Mouse (Mus musculus): ENCODE data around the gene Myh7. TPM values are rescaled to one million over a fixed set of nuclear protein-coding genes. Genes with fewer than 3 reads are reported as not detected.

Myh7 gene
- total and polyA plus RNA-seq, 3 experiments, result 0.16 to 0.90 (median 0.17) TPM

GRCm38 (mm10) chr14:54925349-54926342, 68.8 kb downstream of the Myh7 start, which contains the start of gene Efs:
Gene Efs, minus strand, starts transcription at chr14:54926126.
- peaks cover 64% of the 10 kb centered on the region for H3K27me3 ChIP-seq (ENCODE audit: insufficient read depth, low read length)
- TF ChIP-seq CTCF (IDR thresholded peaks at IDR 0.05; ENCODE audit: low read depth, low read length) (no peak), TAL1 (conservative IDR thresholded peaks at IDR 0.05; ENCODE audit: low read depth, low read length) (no peak), POLR2AphosphoS5 (IDR thresholded peaks at IDR 0.05; ENCODE audit: insufficient replicate concordance, low read depth, low read length) (no peak)
- ATAC-seq (ENCODE audit: extremely low read depth, insufficient number of reproducible peaks, low FRiP score, poor library complexity, severe bottlenecking), result no peak
- no peaks in the 10 kb centered on the region for H3K36me3 ChIP-seq (replicated peaks)
- H3K4me1 ChIP-seq (ENCODE audit: insufficient read depth, low read depth, low read length), result peaks cover 8% of the 10 kb centered on the region
- H3K9me3 ChIP-seq (replicated peaks), result no peaks in the 10 kb centered on the region
- no peak for DNase-seq (ENCODE audit: low spot score)
- H3K4me3 ChIP-seq (ENCODE audit: low read depth, low read length), result no peak within 1 kb of the TSS; the same call in 1 of the 2 replicates

- no peaks in the 10 kb centered on the region for H3K9me3 ChIP-seq (replicated peaks)
Observed at GRCm38 (mm10) chr14:54924641-54925348, 69.6 kb downstream of the Myh7 start.

More at GRCm38 (mm10) chr14:54924641-54925348, 69.6 kb downstream of the Myh7 start:
- Histone ChIP-seq H3K27me3 (ENCODE audit: insufficient read depth, low read length) (peaks cover 72% of the 10 kb centered on the region), H3K4me1 (ENCODE audit: insufficient read depth, low read depth, low read length) (peaks cover 8% of the 10 kb centered on the region), H3K4me3 (ENCODE audit: low read depth, low read length) (peak overlapping the region; percentile 28; the same call in 1 of the 2 replicates), H3K36me3 (replicated peaks) (no peaks in the 10 kb centered on the region)
- DNase-seq (ENCODE audit: low spot score), result peak; percentile 57
- no peak for TF ChIP-seq CTCF (IDR thresholded peaks at IDR 0.05; ENCODE audit: low read depth, low read length)
- TF ChIP-seq POLR2AphosphoS5 (IDR thresholded peaks at IDR 0.05; ENCODE audit: insufficient replicate concordance, low read depth, low read length), result no peak
- TF ChIP-seq GATA1 (IDR thresholded peaks at IDR 0.05; ENCODE audit: borderline replicate concordance, low read length), result no peak
- TF ChIP-seq GATA2 (IDR thresholded peaks at IDR 0.05; ENCODE audit: borderline replicate concordance, low read depth, low read length), result no peak
- TF ChIP-seq TAL1 (conservative IDR thresholded peaks at IDR 0.05; ENCODE audit: low read depth, low read length), result no peak
- ATAC-seq (ENCODE audit: extremely low read depth, insufficient number of reproducible peaks, low FRiP score, poor library complexity, severe bottlenecking), result peak; percentile 54

Other genes starting within 250 kb of the Myh7 start
- 325 and 329 TPM in 2 replicates for gene Slc7a8, start 212.7 kb downstream of the Myh7 start, total RNA-seq (2014; fragmentation: Nextera tagmentation)
- 45.0 and 54.9 TPM in 2 replicates for gene Slc7a8, start 212.7 kb downstream of the Myh7 start, total RNA-seq (2017)
- gene Slc7a8, start 212.7 kb downstream of the Myh7 start, polyA plus RNA-seq (2012), result 191 and 199 TPM in 2 replicates
- not detected in 2 replicates for gene Rnf212b, start 180.5 kb downstream of the Myh7 start, total RNA-seq (2014; fragmentation: Nextera tagmentation)
- 0.27 TPM in 1 of 2 replicates, not detected in the other for gene Rnf212b, start 180.5 kb downstream of the Myh7 start, total RNA-seq (2017)
- not detected in 2 replicates for gene Rnf212b, start 180.5 kb downstream of the Myh7 start, polyA plus RNA-seq (2012)
- gene Homez, start 123.7 kb downstream of the Myh7 start, total RNA-seq (2014; fragmentation: Nextera tagmentation), result 9.2 and 10.0 TPM in 2 replicates
- 8.1 and 8.4 TPM in 2 replicates for gene Homez, start 123.7 kb downstream of the Myh7 start, total RNA-seq (2017)
- 1.2 and 1.3 TPM in 2 replicates for gene Homez, start 123.7 kb downstream of the Myh7 start, polyA plus RNA-seq (2012)
- gene Ppp1r3e, start 117.1 kb downstream of the Myh7 start, total RNA-seq (2014; fragmentation: Nextera tagmentation), result 3.6 and 8.7 TPM in 2 replicates
- 0.64 and 0.87 TPM in 2 replicates for gene Ppp1r3e, start 117.1 kb downstream of the Myh7 start, total RNA-seq (2017)
- 1.2 TPM in 2 replicates for gene Ppp1r3e, start 117.1 kb downstream of the Myh7 start, polyA plus RNA-seq (2012)
- 9.9 and 10.6 TPM in 2 replicates for gene Bcl2l2, start 111.2 kb downstream of the Myh7 start, total RNA-seq (2014; fragmentation: Nextera tagmentation)
- 12.7 and 14.0 TPM in 2 replicates for gene Bcl2l2, start 111.2 kb downstream of the Myh7 start, total RNA-seq (2017)
- gene Bcl2l2, start 111.2 kb downstream of the Myh7 start, polyA plus RNA-seq (2012), result 25.2 and 36.3 TPM in 2 replicates
- gene Gm20521, start 111.2 kb downstream of the Myh7 start, total RNA-seq (2014; fragmentation: Nextera tagmentation), result 5.5 TPM in 1 of 2 replicates, not detected in the other
- gene Gm20521, start 111.2 kb downstream of the Myh7 start, total RNA-seq (2017), result 1.2 and 2.1 TPM in 2 replicates
- gene Gm20521, start 111.2 kb downstream of the Myh7 start, polyA plus RNA-seq (2012), result 3.0 and 4.0 TPM in 2 replicates
- 190 and 193 TPM in 2 replicates for gene Pabpn1, start 102.1 kb downstream of the Myh7 start, total RNA-seq (2014; fragmentation: Nextera tagmentation)
- gene Pabpn1, start 102.1 kb downstream of the Myh7 start, total RNA-seq (2017), result 118 and 142 TPM in 2 replicates
- 387 and 490 TPM in 2 replicates for gene Pabpn1, start 102.1 kb downstream of the Myh7 start, polyA plus RNA-seq (2012)
- 0.60 TPM in 1 of 2 replicates, not detected in the other for gene Slc22a17, start 81.5 kb downstream of the Myh7 start, total RNA-seq (2014; fragmentation: Nextera tagmentation)
- 0.05 and 0.06 TPM in 2 replicates for gene Slc22a17, start 81.5 kb downstream of the Myh7 start, total RNA-seq (2017)
- gene Slc22a17, start 81.5 kb downstream of the Myh7 start, polyA plus RNA-seq (2012), result 0.13 and 0.33 TPM in 2 replicates
- gene Efs, start 68.5 kb downstream of the Myh7 start, total RNA-seq (2014; fragmentation: Nextera tagmentation), result not detected in 2 replicates
- gene Efs, start 68.5 kb downstream of the Myh7 start, total RNA-seq (2017), result not detected in 2 replicates
- not detected in 2 replicates for gene Efs, start 68.5 kb downstream of the Myh7 start, polyA plus RNA-seq (2012)
- not detected in 2 replicates for gene Il25, start 61.9 kb downstream of the Myh7 start, total RNA-seq (2014; fragmentation: Nextera tagmentation)
- gene Il25, start 61.9 kb downstream of the Myh7 start, total RNA-seq (2017), result not detected in 2 replicates
- gene Il25, start 61.9 kb downstream of the Myh7 start, polyA plus RNA-seq (2012), result not detected in 2 replicates
- not detected in 2 replicates for gene Cmtm5, start 58.4 kb downstream of the Myh7 start, total RNA-seq (2014; fragmentation: Nextera tagmentation)
- gene Cmtm5, start 58.4 kb downstream of the Myh7 start, total RNA-seq (2017), result not detected in 2 replicates
- gene Cmtm5, start 58.4 kb downstream of the Myh7 start, polyA plus RNA-seq (2012), result not detected in 2 replicates
- gene Myh6, start 27.7 kb downstream of the Myh7 start, total RNA-seq (2014; fragmentation: Nextera tagmentation), result not detected in 2 replicates
- gene Myh6, start 27.7 kb downstream of the Myh7 start, total RNA-seq (2017), result 0.29 and 0.38 TPM in 2 replicates
- gene Myh6, start 27.7 kb downstream of the Myh7 start, polyA plus RNA-seq (2012), result 0.18 and 0.23 TPM in 2 replicates
- gene Gm17428, start 17.7 kb downstream of the Myh7 start, total RNA-seq (2014; fragmentation: Nextera tagmentation), result not detected in 2 replicates
- not detected in 2 replicates for gene Gm17428, start 17.7 kb downstream of the Myh7 start, total RNA-seq (2017)
- not detected in 2 replicates for gene Gm17428, start 17.7 kb downstream of the Myh7 start, polyA plus RNA-seq (2012)
- gene Ngdn, start 20.8 kb upstream of the Myh7 start, total RNA-seq (2014; fragmentation: Nextera tagmentation), result 55.2 and 64.8 TPM in 2 replicates
- 62.0 and 78.3 TPM in 2 replicates for gene Ngdn, start 20.8 kb upstream of the Myh7 start, total RNA-seq (2017)
- 31.7 and 41.4 TPM in 2 replicates for gene Ngdn, start 20.8 kb upstream of the Myh7 start, polyA plus RNA-seq (2012)
- gene Zfhx2, start 97.7 kb upstream of the Myh7 start, total RNA-seq (2014; fragmentation: Nextera tagmentation), result 7.9 and 8.6 TPM in 2 replicates
- gene Zfhx2, start 97.7 kb upstream of the Myh7 start, total RNA-seq (2017), result 1.5 and 1.9 TPM in 2 replicates
- 2.8 and 2.9 TPM in 2 replicates for gene Zfhx2, start 97.7 kb upstream of the Myh7 start, polyA plus RNA-seq (2012)
- 15.2 and 17.1 TPM in 2 replicates for gene Thtpa, start 100.2 kb upstream of the Myh7 start, total RNA-seq (2014; fragmentation: Nextera tagmentation)
- 16.3 and 17.2 TPM in 2 replicates for gene Thtpa, start 100.2 kb upstream of the Myh7 start, total RNA-seq (2017)
- gene Thtpa, start 100.2 kb upstream of the Myh7 start, polyA plus RNA-seq (2012), result 2.6 and 3.7 TPM in 2 replicates
- gene Ap1g2, start 112.0 kb upstream of the Myh7 start, total RNA-seq (2014; fragmentation: Nextera tagmentation), result 45.8 and 47.8 TPM in 2 replicates
- 17.1 and 31.8 TPM in 2 replicates for gene Ap1g2, start 112.0 kb upstream of the Myh7 start, total RNA-seq (2017)
- 16.0 and 21.8 TPM in 2 replicates for gene Ap1g2, start 112.0 kb upstream of the Myh7 start, polyA plus RNA-seq (2012)
- gene Jph4, start 122.3 kb upstream of the Myh7 start, total RNA-seq (2014; fragmentation: Nextera tagmentation), result not detected in 2 replicates
- gene Jph4, start 122.3 kb upstream of the Myh7 start, total RNA-seq (2017), result 0.06 and 0.11 TPM in 2 replicates
- gene Jph4, start 122.3 kb upstream of the Myh7 start, polyA plus RNA-seq (2012), result not detected in 2 replicates
- not detected in 2 replicates for gene Dhrs2, start 227.4 kb upstream of the Myh7 start, total RNA-seq (2014; fragmentation: Nextera tagmentation)
- gene Dhrs2, start 227.4 kb upstream of the Myh7 start, total RNA-seq (2017), result not detected in 2 replicates
- not detected in 2 replicates for gene Dhrs2, start 227.4 kb upstream of the Myh7 start, polyA plus RNA-seq (2012)